Mouse (Mus musculus) limb, embryonic 13.5 days (tissue): ENCODE results near the gene Acsl6. TPM values are rescaled to one million over a fixed set of nuclear protein-coding genes. Genes with fewer than 3 reads are reported as not detected.

Experiments
- ATAC-seq: fragments of 200-750 bp; cut with Nextera tagmentation; 2 replicates; pipeline ENCODE4 v1.8.0; 2017; ENCODE audit warnings: low read depth, moderate number of reproducible peaks, moderate TSS enrichment; ENCODE audit not compliant: low FRiP score
- H3K27ac ChIP-seq: fragments of 300-500 bp; sonication (generic); 2 replicates; pipeline ENCODE4 v1.5.1; 2015; ENCODE audit warnings: inconsistent platforms, mild to moderate bottlenecking, moderate library complexity
- H3K27me3 ChIP-seq: fragments of 300-500 bp; sonication (generic); 2 replicates; pipeline ENCODE4 v1.6.1; 2015; ENCODE audit warnings: mild to moderate bottlenecking, inconsistent platforms
- H3K36me3 ChIP-seq: fragments of 300-500 bp; sonication (generic); 2 replicates; pipeline ENCODE4 v1.6.1; 2015; ENCODE audit warnings: inconsistent platforms, mild to moderate bottlenecking, moderate library complexity
- H3K4me1 ChIP-seq: fragments of 300-500 bp; sonication (generic); 2 replicates; pipeline ENCODE4 v1.6.1; 2015; ENCODE audit warnings: inconsistent platforms
- H3K4me2 ChIP-seq: fragments of 300-500 bp; sonication (generic); replicated peaks from 2 replicates; pipeline ENCODE4 v1.6.1; 2015; ENCODE audit warnings: inconsistent platforms, mild to moderate bottlenecking, moderate library complexity
- H3K4me3 ChIP-seq: fragments of 300-500 bp; sonication (generic); 2 replicates; pipeline ENCODE4 v1.5.1; 2015; ENCODE audit warnings: moderate library complexity, mild to moderate bottlenecking, inconsistent platforms
- H3K9ac ChIP-seq: fragments of 300-500 bp; sonication (generic); 2 replicates; pipeline ENCODE4 v1.6.1; 2015; ENCODE audit warnings: mild to moderate bottlenecking, inconsistent platforms
- H3K9me3 ChIP-seq: fragments of 300-500 bp; sonication (generic); 2 replicates; pipeline ENCODE4 v1.6.1; 2016; ENCODE audit warnings: inconsistent platforms
- WGBS: fragments of 180-500 bp; shearing (Covaris S2); methylation state at CpG from one replicate; pipeline ENCODE4 v1.1.7; 2015; 5-methylcytosine and 5-hydroxymethylcytosine counted together
- polyA plus RNA-seq: library from polyadenylated mRNA; unstranded; fragments of >200 nt; fragmentation: Nextera tagmentation; extraction: Ambion mirVana; gene quantifications from 2 replicates; pipeline ENCODE4 v1.2.1, GENCODE M21; 2015

Gene Acsl6
- polyA plus RNA-seq = 0.93 and 1.0 TPM in 2 replicates

GRCm38 (mm10) chr11:54303728-54304470, at the start of gene Acsl6:
Gene Acsl6, plus strand, starts transcription at chr11:54303798.
- Histone ChIP-seq H3K27me3 (peaks cover 24% of the 10 kb centered on the region), H3K9me3 (no peaks in the 10 kb centered on the region), H3K4me1 (peaks cover 14% of the 10 kb centered on the region), H3K9ac (peak within 1 kb of the TSS; percentile 45), H3K36me3 (no peaks in the 10 kb centered on the region), H3K4me3 (peak within 1 kb of the TSS; percentile 53), H3K4me2 (peak within 1 kb of the TSS; percentile 94), H3K27ac (no peak within 1 kb of the TSS)
- 0 out of 2 replicates have a peak, but pooled peaks have one; percentile 44 for ATAC-seq
- under 1% methylated on average over 57 of the region's 59 CpGs for WGBS

- H3K27ac ChIP-seq = no peak overlapping the region
- no peak for ATAC-seq
- 40% methylated on average over 4 of the region's 4 CpGs for WGBS
- H3K36me3 ChIP-seq = no peaks in the 10 kb centered on the region
- H3K4me3 ChIP-seq = no peak overlapping the region
- H3K4me2 ChIP-seq = no peak overlapping the region
- no peak overlapping the region for H3K9ac ChIP-seq
- no peaks in the 10 kb centered on the region for H3K27me3 ChIP-seq
- H3K4me1 ChIP-seq = no peaks in the 10 kb centered on the region
- H3K9me3 ChIP-seq = no peaks in the 10 kb centered on the region
Measured at GRCm38 (mm10) chr11:54254114-54254513, 49.5 kb upstream of the Acsl6 start.

GRCm38 (mm10) chr11:54256624-54257376, 46.8 kb upstream of the Acsl6 start:
- Histone ChIP-seq H3K27ac (no peak overlapping the region), H3K9ac (no peak overlapping the region), H3K9me3 (no peaks in the 10 kb centered on the region), H3K4me3 (no peak overlapping the region), H3K36me3 (no peaks in the 10 kb centered on the region), H3K4me1 (no peaks in the 10 kb centered on the region), H3K27me3 (no peaks in the 10 kb centered on the region), H3K4me2 (no peak overlapping the region)
- 58% methylated on average over 3 of the region's 3 CpGs for WGBS
- peak; percentile 69; the same call in 1 of the 2 replicates for ATAC-seq

GRCm38 (mm10) chr11:54263405-54264031, 40.1 kb upstream of the Acsl6 start:
- no peak overlapping the region for H3K4me3 ChIP-seq

GRCm38 (mm10) chr11:54264542-54264941, 39.1 kb upstream of the Acsl6 start:
- no peaks in the 10 kb centered on the region for H3K27me3 ChIP-seq
- H3K27ac ChIP-seq = no peak overlapping the region
- 67% methylated on average over 2 of the region's 2 CpGs for WGBS
- no peaks in the 10 kb centered on the region for H3K9me3 ChIP-seq
- no peak overlapping the region for H3K9ac ChIP-seq
- ATAC-seq = no peak
- no peaks in the 10 kb centered on the region for H3K36me3 ChIP-seq
- H3K4me2 ChIP-seq = no peak overlapping the region
- no peak overlapping the region for H3K4me3 ChIP-seq
- no peaks in the 10 kb centered on the region for H3K4me1 ChIP-seq

More at GRCm38 (mm10) chr11:54263405-54264031, 40.1 kb upstream of the Acsl6 start:
- Histone ChIP-seq H3K36me3 (no peaks in the 10 kb centered on the region), H3K4me2 (no peak overlapping the region), H3K27me3 (no peaks in the 10 kb centered on the region), H3K9me3 (no peaks in the 10 kb centered on the region), H3K9ac (no peak overlapping the region), H3K27ac (no peak overlapping the region), H3K4me1 (no peaks in the 10 kb centered on the region)
- no peak for ATAC-seq
- 5% methylated on average over 1 of the region's 1 CpGs for WGBS

- Histone ChIP-seq H3K4me3 (no peak within 1 kb of the TSS), H3K36me3 (no peaks in the 10 kb centered on the region), H3K27ac (no peak within 1 kb of the TSS), H3K4me1 (no peaks in the 10 kb centered on the region), H3K9me3 (no peaks in the 10 kb centered on the region), H3K9ac (no peak within 1 kb of the TSS), H3K27me3 (no peaks in the 10 kb centered on the region), H3K4me2 (no peak within 1 kb of the TSS)
- ATAC-seq = no peak
- 85% methylated on average over 6 of the region's 6 CpGs for WGBS
Measured at GRCm38 (mm10) chr11:54267177-54267576, 36.4 kb upstream of the Acsl6 start, which contains the start of gene Il3. Gene Il3, minus strand, starts transcription at chr11:54267277.

GRCm38 (mm10) chr11:54269191-54269896, 34.3 kb upstream of the Acsl6 start:
- Histone ChIP-seq H3K27ac (no peak overlapping the region), H3K4me2 (no peak overlapping the region), H3K9ac (no peak overlapping the region), H3K4me1 (no peaks in the 10 kb centered on the region), H3K9me3 (no peaks in the 10 kb centered on the region), H3K36me3 (no peaks in the 10 kb centered on the region), H3K27me3 (no peaks in the 10 kb centered on the region), H3K4me3 (no peak overlapping the region)
- no peak for ATAC-seq
- 73% methylated on average over 3 of the region's 3 CpGs for WGBS

GRCm38 (mm10) chr11:54271437-54271949, 32.1 kb upstream of the Acsl6 start:
- ATAC-seq = no peak
- Histone ChIP-seq H3K9me3 (no peaks in the 10 kb centered on the region), H3K27ac (no peak overlapping the region), H3K4me3 (no peak overlapping the region), H3K9ac (no peak overlapping the region), H3K27me3 (no peaks in the 10 kb centered on the region), H3K36me3 (no peaks in the 10 kb centered on the region), H3K4me2 (no peak overlapping the region), H3K4me1 (no peaks in the 10 kb centered on the region)
- 80% methylated on average over 5 of the region's 5 CpGs for WGBS

- Histone ChIP-seq H3K36me3 (no peaks in the 10 kb centered on the region), H3K4me1 (no peaks in the 10 kb centered on the region), H3K4me3 (no peak overlapping the region), H3K4me2 (no peak overlapping the region), H3K27ac (no peak overlapping the region), H3K27me3 (no peaks in the 10 kb centered on the region), H3K9ac (no peak overlapping the region), H3K9me3 (no peaks in the 10 kb centered on the region)
- no peak for ATAC-seq
- 86% methylated on average over 8 of the region's 8 CpGs for WGBS
Measured at GRCm38 (mm10) chr11:54287821-54288453, 15.7 kb upstream of the Acsl6 start.

- no peak overlapping the region for H3K4me2 ChIP-seq
- no peak overlapping the region for H3K27ac ChIP-seq
- WGBS = 84% methylated on average over 2 of the region's 2 CpGs
- H3K27me3 ChIP-seq = no peaks in the 10 kb centered on the region
- H3K36me3 ChIP-seq = no peaks in the 10 kb centered on the region
- no peaks in the 10 kb centered on the region for H3K4me1 ChIP-seq
- no peak for ATAC-seq
- no peaks in the 10 kb centered on the region for H3K9me3 ChIP-seq
- no peak overlapping the region for H3K9ac ChIP-seq
- no peak overlapping the region for H3K4me3 ChIP-seq
Measured at GRCm38 (mm10) chr11:54292163-54292562, 11.4 kb upstream of the Acsl6 start.
